Mouse (Mus musculus) forebrain, embryonic 11.5 days (tissue): ENCODE measurements at regions not wholly inside any gene's neighbourhood (a gene's known extent, or its start where the extent isn't known, plus 50 kb on each side); places are given as distances from the start of the nearest gene placed in this dataset.

Experiments used
- ATAC-seq: fragments of 200-750 bp; cut with Nextera tagmentation; replicated peaks from 2 replicates; pipeline ENCODE4 v1.8.0; 2017; ENCODE audit warnings: moderate TSS enrichment; ENCODE audit not compliant: low FRiP score
- DNase-seq: peaks from one replicate; pipeline ENCODE4 v3.0.0-alpha.2; 2017; ENCODE audit warnings: low spot score
- H3K27ac ChIP-seq: fragments of 300-500 bp; sonication (generic); 2 replicates; pipeline ENCODE4 v1.5.1; 2014; ENCODE audit warnings: low read depth, low read length
- H3K27me3 ChIP-seq: fragments of 300-500 bp; sonication (generic); 2 replicates; pipeline ENCODE4 v1.6.1; 2014; ENCODE audit warnings: mild to moderate bottlenecking, low read length, mixed read lengths; ENCODE audit not compliant: control insufficient read depth, insufficient read depth
- H3K36me3 ChIP-seq: fragments of 300-500 bp; sonication (generic); 2 replicates; pipeline ENCODE4 v1.6.1; 2014; ENCODE audit warnings: mild to moderate bottlenecking, low read length, moderate library complexity, mixed read lengths; ENCODE audit not compliant: control insufficient read depth, insufficient read depth
- H3K4me1 ChIP-seq: fragments of 300-500 bp; sonication (generic); replicated peaks from 2 replicates; pipeline ENCODE4 v1.6.1; 2014; ENCODE audit warnings: low read length, mixed read lengths; ENCODE audit not compliant: control insufficient read depth, insufficient read depth
- H3K4me2 ChIP-seq: fragments of 300-500 bp; sonication (generic); 2 replicates; pipeline ENCODE4 v1.6.1; 2014; ENCODE audit warnings: low read depth, mild to moderate bottlenecking, low read length, moderate library complexity, mixed read lengths; ENCODE audit not compliant: severe bottlenecking
- H3K4me3 ChIP-seq: fragments of 300-500 bp; sonication (generic); 2 replicates; pipeline ENCODE4 v1.5.1; 2014; ENCODE audit warnings: low read depth, low read length
- H3K9ac ChIP-seq: fragments of 300-500 bp; sonication (generic); 2 replicates; pipeline ENCODE4 v1.6.1; 2014; ENCODE audit warnings: low read length
- H3K9me3 ChIP-seq: fragments of 300-500 bp; sonication (generic); 2 replicates; pipeline ENCODE4 v1.6.1; 2016; ENCODE audit warnings: low read length, mixed read lengths; ENCODE audit not compliant: control insufficient read depth
- WGBS: fragments of 180-500 bp; shearing (Covaris S2); extraction: QIAGEN DNeasy Blood & Tissue Kit; methylation state at CpG from one replicate; pipeline ENCODE4 v1.1.7; 2014; 5-methylcytosine and 5-hydroxymethylcytosine counted together

DNA sequence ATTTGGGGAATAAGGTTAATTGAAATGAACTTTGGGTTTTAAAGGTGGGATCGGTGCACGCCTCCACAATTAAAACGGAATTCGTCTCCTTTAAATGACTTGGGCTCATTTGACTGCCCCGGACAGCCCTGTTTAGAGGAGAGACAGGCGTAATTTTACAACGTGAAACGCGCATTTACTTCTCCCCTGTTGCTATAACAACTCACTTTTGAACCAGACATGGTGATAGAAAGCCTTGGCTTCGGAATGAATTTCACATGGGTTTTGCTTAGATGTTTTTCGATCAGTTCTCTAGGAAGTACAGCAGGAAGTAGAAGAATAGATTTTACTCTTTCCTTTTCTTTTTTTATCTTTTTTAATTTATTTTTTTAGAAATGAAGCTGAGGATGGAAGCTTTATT, 343.2 kb upstream of the Sash1 start:
- no peak overlapping the region for H3K9ac ChIP-seq
- 76% methylated on average over 11 of the region's 11 CpGs for WGBS
- DNase-seq = no peak
- H3K4me2 ChIP-seq = no peak overlapping the region
- H3K27ac ChIP-seq = no peak overlapping the region
- H3K9me3 ChIP-seq = no peaks in the 10 kb centered on the region
- no peak for ATAC-seq
- H3K27me3 ChIP-seq = no peaks in the 10 kb centered on the region
- no peaks in the 10 kb centered on the region for H3K36me3 ChIP-seq
- H3K4me3 ChIP-seq = no peak overlapping the region
- H3K4me1 ChIP-seq = no peaks in the 10 kb centered on the region

DNA sequence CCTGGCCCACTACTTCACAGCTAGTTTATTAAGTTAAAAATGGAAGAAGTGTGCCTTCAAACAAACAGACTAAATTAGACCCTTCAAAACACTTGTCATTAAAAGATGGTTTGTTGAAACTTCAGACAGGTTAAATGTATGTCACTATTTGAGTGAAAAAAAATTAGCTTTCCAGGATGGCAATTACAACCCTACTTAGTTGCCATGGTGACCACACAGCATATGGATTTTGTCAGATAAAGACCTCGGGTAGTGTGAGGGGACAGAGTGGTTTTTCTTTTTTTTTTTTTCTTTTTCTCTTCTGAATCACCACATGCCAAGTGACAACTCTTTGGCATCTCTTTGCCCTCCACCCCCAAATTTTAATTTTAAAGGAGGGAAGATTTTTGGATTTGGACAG, 341.5 kb upstream of the Sash1 start:
- no peaks in the 10 kb centered on the region for H3K4me1 ChIP-seq
- DNase-seq (no peak), ATAC-seq (no peak)
- H3K9ac ChIP-seq = no peak overlapping the region
- H3K4me2 ChIP-seq = no peak overlapping the region
- H3K4me3 ChIP-seq = no peak overlapping the region
- no peaks in the 10 kb centered on the region for H3K9me3 ChIP-seq
- H3K36me3 ChIP-seq = no peaks in the 10 kb centered on the region
- H3K27ac ChIP-seq = no peak overlapping the region
- no peaks in the 10 kb centered on the region for H3K27me3 ChIP-seq
- WGBS = 5% methylated on average over 1 of the region's 1 CpGs

DNA sequence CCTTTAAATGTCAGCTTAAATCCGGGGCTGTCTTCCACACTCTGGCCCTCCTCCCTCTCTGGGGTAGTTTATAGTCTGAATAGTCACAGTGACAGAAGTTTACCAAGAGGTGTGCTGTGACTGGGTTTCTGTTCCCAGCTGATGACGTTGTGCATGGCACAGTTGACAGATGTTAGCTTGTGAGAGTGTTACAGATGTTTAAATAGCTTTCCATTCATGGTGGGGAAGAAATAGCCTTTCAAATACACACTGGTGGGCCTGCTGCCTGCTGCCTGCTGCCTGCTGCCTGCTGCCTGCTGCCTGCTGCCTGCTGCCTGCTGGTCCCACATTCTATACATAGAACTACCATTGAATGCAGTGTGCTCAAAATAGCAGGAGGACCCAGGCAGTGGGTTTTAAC, 324.8 kb upstream of the Sash1 start:
- H3K4me2 ChIP-seq = no peak overlapping the region
- H3K9me3 ChIP-seq = no peaks in the 10 kb centered on the region
- 21% methylated on average over 2 of the region's 2 CpGs for WGBS
- H3K36me3 ChIP-seq = no peaks in the 10 kb centered on the region
- DNase-seq = no peak
- no peak for ATAC-seq
- no peak overlapping the region for H3K9ac ChIP-seq
- no peaks in the 10 kb centered on the region for H3K27me3 ChIP-seq
- no peak overlapping the region for H3K27ac ChIP-seq
- H3K4me1 ChIP-seq = no peaks in the 10 kb centered on the region
- no peak overlapping the region for H3K4me3 ChIP-seq

DNA sequence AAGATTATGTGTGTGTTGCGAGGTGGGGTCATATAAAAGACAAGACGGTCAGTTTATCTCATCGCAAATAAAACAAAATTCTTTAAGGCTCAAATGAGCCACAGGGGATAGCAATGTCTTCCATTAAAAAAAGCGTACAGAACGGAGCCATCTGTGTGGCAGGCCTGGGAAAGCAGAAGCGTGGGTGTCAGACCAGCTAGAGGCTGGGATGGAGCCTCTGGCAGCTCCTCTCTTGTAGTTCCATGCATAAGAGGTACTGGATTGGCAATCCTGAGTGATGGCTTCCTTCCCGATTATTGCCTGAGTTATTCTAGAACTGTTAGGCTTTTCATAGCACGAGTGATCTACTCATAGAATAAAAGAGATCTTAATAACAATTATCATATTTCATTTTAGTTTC, 318.2 kb upstream of the Sash1 start:
- DNase-seq (no peak), ATAC-seq (no peak)
- Histone ChIP-seq H3K36me3 (no peaks in the 10 kb centered on the region), H3K9me3 (no peaks in the 10 kb centered on the region), H3K4me3 (no peak overlapping the region), H3K27ac (no peak overlapping the region), H3K4me1 (no peaks in the 10 kb centered on the region), H3K27me3 (no peaks in the 10 kb centered on the region), H3K4me2 (no peak overlapping the region), H3K9ac (no peak overlapping the region)
- WGBS = 90% methylated on average over 8 of the region's 8 CpGs

DNA sequence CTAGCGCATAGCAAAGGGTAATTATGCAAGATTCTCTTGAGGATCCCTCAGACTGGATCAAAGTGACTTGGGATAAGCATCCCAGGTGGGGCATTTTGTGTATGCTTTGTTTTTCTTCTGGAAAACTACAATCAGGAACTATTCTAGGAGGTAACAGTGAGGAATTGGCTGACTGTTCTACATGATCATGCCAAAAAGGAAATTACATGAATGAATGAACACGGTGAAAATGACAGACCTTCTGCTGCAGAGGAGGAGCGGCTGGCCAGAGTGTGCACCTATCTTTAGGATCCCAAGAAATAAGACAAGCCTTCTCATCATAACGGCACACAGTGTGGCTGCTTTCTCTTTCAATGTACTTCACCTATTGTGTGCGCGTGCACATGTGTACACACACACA, 317.5 kb upstream of the Sash1 start:
- DNase-seq = no peak
- Histone ChIP-seq H3K27me3 (no peaks in the 10 kb centered on the region), H3K36me3 (no peaks in the 10 kb centered on the region), H3K4me3 (no peak overlapping the region), H3K9ac (no peak overlapping the region), H3K27ac (no peak overlapping the region), H3K4me1 (no peaks in the 10 kb centered on the region), H3K9me3 (no peaks in the 10 kb centered on the region), H3K4me2 (no peak overlapping the region)
- 95% methylated on average over 6 of the region's 6 CpGs for WGBS
- ATAC-seq = no peak

DNA sequence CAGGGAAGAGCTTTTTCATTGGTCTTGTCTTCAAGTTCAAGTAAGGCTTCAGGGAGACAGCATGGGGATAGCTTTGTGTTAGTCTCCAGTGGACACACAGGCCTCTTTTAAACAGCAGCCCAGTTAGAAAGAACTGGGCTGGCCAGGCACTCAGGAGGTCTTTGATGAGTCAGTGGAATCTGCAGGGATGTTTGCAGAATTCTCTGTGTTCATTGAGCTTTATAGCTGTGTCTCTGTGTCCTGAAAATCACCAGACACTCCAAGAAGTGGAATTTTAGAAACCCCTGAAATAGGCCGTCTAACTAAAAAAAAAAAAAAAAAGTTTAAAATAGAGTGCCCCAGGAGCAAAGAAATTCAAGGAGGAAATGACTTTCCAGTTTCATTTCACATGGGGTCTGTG, 317.1 kb upstream of the Sash1 start:
- 65% methylated on average over 1 of the region's 1 CpGs for WGBS

DNA sequence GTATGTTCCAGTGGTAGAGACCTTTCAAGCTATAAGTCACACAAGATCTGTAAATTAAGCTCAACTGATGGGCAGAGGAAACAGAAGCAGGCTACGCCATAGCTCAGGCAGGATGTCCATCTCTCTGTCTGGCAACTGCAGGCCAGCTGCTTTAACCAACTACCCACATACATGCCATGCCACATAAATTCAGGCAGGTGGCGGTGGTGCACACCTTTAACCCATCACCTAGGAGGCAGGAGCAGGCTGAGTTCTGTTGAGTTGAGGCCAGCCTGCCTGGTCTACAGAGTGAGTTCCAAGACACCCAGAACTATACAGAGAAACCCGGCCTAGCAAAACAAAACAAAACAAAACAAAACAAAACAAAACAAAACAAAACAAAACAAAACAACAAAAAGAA, 289.1 kb upstream of the Sash1 start:
- H3K9me3 ChIP-seq = no peaks in the 10 kb centered on the region
- no peak for DNase-seq
- WGBS = 61% methylated on average over 3 of the region's 3 CpGs
- no peaks in the 10 kb centered on the region for H3K36me3 ChIP-seq
- no peaks in the 10 kb centered on the region for H3K4me1 ChIP-seq
- H3K27me3 ChIP-seq = no peaks in the 10 kb centered on the region
- 0 out of 2 replicates have a peak, but pooled peaks have one; percentile 53 for ATAC-seq
- no peak overlapping the region for H3K9ac ChIP-seq
- no peak overlapping the region for H3K4me3 ChIP-seq
- no peak overlapping the region for H3K4me2 ChIP-seq
- no peak overlapping the region for H3K27ac ChIP-seq

More for the DNA sequence above, 317.1 kb upstream of the Sash1 start:
- Histone ChIP-seq H3K27me3 (no peaks in the 10 kb centered on the region), H3K36me3 (no peaks in the 10 kb centered on the region), H3K4me2 (no peak overlapping the region), H3K4me1 (no peaks in the 10 kb centered on the region), H3K4me3 (no peak overlapping the region), H3K9ac (no peak overlapping the region), H3K27ac (no peak overlapping the region), H3K9me3 (no peaks in the 10 kb centered on the region)
- ATAC-seq (no peak), DNase-seq (no peak)

DNA sequence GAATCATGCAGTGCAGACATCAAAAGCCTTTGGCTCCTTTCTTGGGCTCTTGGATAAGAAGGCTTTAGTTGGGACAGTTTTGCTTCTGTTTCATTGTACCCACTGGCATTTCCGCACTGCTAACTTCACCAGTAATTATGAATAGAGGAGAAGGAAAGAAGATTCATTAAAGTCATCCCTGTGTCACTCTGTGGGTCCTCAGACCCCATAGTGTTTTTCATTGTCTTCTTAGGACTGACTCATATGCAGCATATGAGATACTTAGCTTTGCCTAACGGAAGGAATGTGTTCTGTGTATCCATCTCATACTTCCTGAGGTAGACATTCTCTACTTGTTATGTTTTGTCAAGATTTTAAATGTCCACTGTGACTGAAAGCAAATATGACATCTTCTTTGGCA, 287.6 kb upstream of the Sash1 start:
- 78% methylated on average over 2 of the region's 2 CpGs for WGBS
- Histone ChIP-seq H3K27ac (no peak overlapping the region), H3K4me2 (no peak overlapping the region), H3K4me1 (no peaks in the 10 kb centered on the region), H3K4me3 (no peak overlapping the region), H3K9ac (no peak overlapping the region), H3K27me3 (no peaks in the 10 kb centered on the region), H3K9me3 (no peaks in the 10 kb centered on the region), H3K36me3 (no peaks in the 10 kb centered on the region)
- DNase-seq = no peak
- ATAC-seq = no peak

DNA sequence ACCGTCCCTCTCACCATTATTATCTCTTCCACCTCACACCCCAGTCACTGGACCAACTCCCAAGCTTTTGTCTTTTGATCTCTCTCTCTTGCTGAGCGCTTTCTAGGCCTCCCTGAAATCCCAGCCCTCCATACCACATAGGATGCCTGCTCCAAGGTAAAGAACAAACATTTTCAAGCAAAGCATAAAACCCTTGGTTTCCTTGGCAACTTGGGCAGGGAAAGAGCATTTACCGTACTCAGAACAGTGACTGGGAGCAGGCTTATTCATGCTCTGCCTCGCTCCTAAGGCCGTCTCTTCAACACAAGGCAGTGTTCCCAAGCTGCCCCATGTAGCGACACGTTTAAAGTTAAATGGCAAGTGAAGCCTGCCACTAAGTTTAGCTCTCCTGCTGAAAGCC, 282.9 kb upstream of the Sash1 start:
- Histone ChIP-seq H3K27ac (no peak overlapping the region), H3K27me3 (no peaks in the 10 kb centered on the region), H3K9me3 (peaks cover 2% of the 10 kb centered on the region; the same call in 1 of the 2 replicates), H3K36me3 (no peaks in the 10 kb centered on the region), H3K4me1 (no peaks in the 10 kb centered on the region; the same call in 1 of the 2 replicates), H3K4me2 (no peak overlapping the region), H3K4me3 (no peak overlapping the region), H3K9ac (no peak overlapping the region)
- DNase-seq = no peak
- 75% methylated on average over 7 of the region's 7 CpGs for WGBS
- ATAC-seq = no peak
